Mouse (Mus musculus): ENCODE measurements around the gene Syt16.
A peak's percentile ranks its signal among the peaks of the same experiment; 100 is the strongest.

Syt16 gene

GRCm38 (mm10) chr12:74230808-74231207 lies 233.3 kb downstream of the Syt16 start:
- no peak for DNase-seq

DNA sequence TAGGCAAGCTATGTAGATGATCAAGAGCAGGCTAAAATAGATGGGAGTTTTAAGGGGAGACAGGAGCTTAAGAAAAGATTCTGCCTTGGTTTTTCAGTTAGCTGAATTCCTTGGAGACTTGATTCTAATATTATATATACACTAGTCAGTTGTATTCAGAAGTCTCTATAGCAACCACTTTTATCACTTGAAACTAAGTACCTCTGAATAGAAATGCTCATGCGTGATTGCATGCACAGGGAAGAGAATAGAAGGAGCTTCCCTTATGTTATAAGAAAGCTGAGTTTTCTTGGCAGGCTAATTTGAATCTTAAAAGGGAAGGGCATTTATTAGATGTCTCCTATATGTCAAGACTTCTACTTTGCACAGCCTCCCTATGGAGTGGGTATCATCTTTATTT lies 235.4 kb downstream of the Syt16 start:
- DNase-seq, result no peak

DNA sequence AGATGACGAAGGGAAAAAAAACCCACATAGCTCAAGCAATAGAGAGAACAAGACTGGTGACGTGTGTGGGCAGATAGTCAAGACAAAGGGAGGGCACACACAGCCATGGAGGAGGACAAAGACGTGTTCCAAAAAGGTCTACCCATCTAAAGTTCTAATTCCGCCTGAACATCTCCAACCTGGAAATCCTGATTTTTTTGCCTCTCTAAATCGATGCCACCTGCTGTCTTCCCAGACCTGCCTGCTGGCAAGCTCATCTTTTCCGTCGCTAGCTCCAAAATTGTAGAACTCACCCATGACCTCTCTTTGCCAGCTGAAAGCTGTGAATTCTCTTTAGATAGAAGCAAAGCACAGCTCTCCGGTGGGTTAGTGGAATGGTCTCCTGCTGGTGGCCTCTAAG lies 238.7 kb downstream of the Syt16 start:
- peak; percentile 45 to 58 for DNase-seq

GRCm38 (mm10) chr12:74238056-74238455 lies 240.6 kb downstream of the Syt16 start:
- DNase-seq, result peak; percentile 80 to 86

DNA sequence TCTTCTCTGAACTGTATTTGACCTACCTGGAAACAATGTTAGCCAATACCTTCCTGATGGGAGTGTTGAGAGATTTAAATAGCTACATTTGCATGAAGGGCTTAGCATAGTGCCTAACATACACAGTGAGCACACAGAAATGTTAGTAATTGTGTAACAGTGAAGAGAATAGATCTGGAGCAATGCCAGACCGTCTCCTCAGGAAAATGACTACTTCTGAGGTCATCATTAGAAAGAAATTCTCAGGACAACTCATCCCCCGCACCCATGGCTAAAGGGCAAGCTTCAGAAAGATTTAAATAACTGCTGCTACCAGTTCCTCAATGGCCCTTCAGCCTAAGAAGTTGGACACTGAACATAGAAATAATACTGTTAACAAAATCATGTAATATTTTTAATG lies 241.3 kb downstream of the Syt16 start:
- peak in 1 of 2 experiments; percentile 36 for DNase-seq

GRCm38 (mm10) chr12:74264846-74265245 lies 267.4 kb downstream of the Syt16 start:
- DNase-seq, result peak in 1 of 2 experiments; percentile 13

DNA sequence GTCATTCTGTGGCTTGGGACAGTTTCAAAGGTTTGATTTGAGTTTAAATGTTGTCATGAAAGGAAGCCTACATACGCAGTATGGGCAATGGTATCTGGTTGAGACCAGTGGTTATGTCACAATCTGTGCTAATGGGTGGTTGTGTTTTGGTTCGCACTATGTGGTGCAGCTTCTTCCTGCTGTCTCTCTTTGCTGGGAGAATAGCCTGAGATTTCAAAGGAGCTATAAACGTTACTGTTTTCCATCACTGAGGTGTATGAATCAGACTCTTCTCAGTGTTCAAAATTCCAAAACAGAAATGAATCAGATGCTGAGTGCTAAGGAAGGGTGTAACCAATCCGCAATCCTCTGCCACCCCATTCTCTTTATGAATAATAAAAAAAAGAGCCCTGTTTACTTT lies 269.6 kb downstream of the Syt16 start:
- no peak for DNase-seq

DNA sequence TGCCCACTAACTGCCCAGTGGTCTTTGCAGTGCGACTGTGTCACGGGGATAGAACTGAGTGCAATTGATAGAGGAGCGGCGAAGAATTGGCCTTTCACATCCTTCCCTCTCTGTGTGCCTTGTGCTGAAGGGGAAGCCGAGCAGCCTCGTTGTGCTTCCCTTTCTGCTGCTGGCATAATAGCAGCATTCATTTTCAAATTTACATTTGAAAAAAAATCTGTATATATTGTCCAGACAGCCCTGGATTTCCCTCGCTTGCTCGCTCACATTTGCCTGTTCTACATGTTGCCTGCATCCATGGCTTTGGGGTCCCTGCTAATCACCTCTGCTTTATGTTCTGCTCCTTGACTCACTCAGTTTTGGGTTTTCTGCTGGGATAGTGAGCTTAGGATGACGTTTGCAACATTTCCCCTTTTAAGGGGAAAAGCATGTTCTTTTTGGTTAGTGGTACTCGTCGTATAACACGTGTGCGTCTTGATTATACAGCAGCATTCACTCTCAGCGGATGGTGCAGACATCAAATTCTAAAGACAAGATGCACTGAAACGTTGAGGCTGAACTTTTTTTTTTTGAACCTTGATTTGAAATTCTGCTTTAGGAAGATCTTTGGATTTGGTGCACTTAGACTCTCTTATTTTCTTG lies 271.3 kb downstream of the Syt16 start:
- DNase-seq, result no peak

GRCm38 (mm10) chr12:74272545-74272944 lies 275.1 kb downstream of the Syt16 start:
- no peak for DNase-seq

- DNase-seq, result no peak
Measured at GRCm38 (mm10) chr12:74277265-74277664, 279.8 kb downstream of the Syt16 start.

- no peak for DNase-seq
Measured at GRCm38 (mm10) chr12:74281403-74281802, 283.9 kb downstream of the Syt16 start.

GRCm38 (mm10) chr12:74282846-74283245 lies 285.4 kb downstream of the Syt16 start:
- no peak for DNase-seq

DNA sequence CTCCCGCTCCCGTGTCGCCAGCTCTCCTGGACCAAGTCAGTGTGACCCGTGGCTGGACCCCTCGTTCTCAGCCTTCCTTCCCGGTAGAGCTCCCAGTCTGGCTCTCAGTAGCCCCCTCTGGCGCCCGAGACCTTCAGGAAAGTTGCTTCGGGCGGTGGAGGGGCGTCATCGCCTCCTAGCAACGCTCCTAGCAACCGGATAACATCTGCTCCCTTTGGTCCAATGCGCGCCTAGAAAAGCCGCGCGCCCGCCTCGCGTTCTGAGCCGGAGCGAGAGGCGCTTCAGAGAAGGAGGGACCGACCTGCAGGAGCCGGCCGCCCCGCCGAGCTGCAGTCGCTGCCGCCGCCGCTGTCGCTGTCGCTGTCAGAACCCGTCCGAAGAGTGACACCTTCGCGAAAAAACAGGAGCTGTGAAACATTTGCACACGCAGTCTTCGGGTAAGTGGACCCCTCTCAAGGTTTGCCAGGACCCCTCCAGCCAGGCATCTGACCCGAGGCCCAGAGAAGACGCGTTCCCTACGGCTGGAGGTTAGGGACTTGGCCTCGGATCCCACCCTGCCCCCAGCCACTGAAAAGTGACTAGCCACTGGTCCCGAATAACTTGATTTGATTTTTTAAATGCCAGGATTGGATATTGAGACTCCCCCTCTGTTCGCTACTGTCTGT lies 286.7 kb downstream of the Syt16 start:
- peak; percentile 96 to 97 for DNase-seq

DNA sequence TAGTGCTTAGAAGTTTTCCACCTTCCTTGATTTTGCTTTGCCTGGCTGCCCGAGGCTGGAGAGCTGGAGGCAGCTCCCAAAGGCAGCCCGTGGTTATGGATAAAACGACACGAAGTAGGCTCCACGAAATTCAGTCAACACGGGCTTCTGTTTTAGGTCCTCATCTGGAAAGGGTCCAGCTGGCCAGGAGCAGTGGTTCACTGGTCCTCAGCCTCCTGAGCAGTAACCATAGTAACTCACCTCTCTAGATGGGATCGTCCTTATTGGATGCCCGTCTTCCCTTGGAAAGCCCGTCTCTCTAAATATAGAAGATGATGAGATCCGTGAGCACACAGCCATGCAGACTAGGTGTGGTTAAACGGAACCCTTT lies 287.2 kb downstream of the Syt16 start:
- peak; percentile 88 to 89 for DNase-seq

DNA sequence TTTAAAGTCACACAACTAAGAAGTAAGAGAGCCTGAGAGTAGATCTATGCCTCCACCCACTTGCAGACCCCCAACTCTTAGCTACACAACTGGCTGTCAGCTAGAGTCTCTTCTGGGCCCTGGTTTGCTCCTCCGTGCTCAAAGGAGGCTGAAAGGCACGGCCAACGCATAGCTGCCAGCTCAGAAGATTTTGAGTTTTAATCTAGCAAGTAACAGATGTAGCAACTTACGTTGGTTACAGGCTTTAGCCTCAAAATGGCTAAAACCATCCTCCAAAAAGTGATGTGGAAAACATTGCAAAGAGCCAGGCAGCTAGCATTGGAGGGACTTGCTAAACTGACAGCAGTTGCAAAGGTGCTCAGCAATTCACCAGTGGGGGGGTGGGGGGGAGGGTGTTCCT lies 293.5 kb downstream of the Syt16 start:
- DNase-seq, result no peak

- DNase-seq, result peak; percentile 69 to 79
Measured at GRCm38 (mm10) chr12:74293624-74294023, 296.2 kb downstream of the Syt16 start.

DNA sequence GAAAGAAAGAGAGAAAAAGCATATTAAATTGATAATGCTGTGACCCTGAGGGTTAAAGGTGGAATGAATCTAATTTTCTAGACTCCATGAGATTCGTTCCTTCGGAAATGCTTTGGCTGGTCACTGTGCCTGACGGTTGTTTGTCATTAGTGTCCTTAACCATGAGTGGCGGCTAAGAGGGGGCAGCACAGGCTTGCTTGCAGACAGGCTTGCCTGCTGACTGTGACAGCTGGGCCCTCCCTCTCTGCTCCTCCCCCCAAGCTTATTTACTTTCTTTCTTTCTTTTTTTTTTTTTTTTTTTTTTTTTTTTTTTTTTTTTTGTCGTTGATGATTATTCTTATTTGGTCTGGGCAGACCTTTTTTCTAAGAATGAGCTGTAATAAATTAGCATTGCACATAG lies 298.9 kb downstream of the Syt16 start:
- peak in 1 of 2 experiments; percentile 13 for DNase-seq

DNA sequence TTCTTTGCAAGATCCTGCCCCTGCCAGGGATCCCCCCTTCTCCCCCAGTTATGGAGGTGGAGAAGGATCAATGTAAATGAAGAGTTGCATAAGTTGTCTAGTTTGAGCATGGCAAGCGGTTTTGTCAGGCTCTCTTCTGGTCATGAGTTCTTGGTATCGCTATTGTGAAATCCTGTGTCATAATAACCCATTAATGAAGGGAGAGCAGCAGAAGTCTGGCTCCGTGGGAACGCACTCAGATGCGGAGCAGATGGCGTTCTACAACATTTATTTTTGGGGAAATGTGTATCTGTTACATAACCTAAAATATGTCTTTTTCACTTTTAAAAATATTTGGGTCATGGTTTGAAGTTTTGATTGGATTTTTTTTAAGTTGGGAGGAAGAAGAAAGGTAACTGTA lies 304.1 kb downstream of the Syt16 start:
- DNase-seq, result no peak

DNA sequence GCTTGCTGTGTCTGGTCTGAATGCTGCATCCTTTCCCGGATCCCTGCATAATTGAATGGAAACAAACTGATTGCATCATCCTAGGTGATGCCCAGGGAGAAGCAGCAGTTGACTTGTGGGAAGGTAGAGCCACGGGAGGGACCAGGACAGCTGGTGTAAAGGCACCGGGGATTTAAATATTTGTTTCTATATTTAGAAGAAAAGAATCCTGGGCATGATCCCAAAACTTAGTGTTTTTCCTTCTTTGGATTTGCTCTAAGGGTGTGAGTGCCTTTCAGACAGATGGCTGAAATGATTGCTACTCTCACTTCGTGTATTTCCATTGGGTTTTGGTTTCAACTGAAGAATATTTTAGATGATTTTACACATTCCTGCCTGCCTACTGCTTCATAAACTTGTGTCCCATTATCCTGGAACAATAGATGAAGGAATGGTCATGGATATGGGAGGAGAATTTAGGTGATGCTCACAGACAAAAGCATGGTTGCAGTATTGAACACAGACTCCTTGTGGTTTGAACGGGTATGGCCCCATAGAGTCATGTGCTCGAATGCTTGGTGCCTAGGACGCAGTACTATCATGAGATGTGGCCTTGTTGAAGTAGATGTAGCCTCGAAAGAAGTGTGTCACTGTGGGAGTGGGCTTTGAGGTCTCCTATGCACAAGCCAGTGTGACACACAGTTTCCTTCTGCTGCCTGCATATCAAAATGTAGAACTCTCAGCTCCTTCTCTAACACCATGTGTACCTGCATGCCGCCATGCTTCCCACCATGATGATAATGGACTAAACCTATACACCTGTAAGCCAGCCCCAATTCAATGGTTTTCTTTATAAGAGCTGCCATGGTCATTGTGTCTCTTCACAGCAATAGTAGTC lies 306.2 kb downstream of the Syt16 start:
- peak in 1 of 2 experiments; percentile 35 for DNase-seq

DNA sequence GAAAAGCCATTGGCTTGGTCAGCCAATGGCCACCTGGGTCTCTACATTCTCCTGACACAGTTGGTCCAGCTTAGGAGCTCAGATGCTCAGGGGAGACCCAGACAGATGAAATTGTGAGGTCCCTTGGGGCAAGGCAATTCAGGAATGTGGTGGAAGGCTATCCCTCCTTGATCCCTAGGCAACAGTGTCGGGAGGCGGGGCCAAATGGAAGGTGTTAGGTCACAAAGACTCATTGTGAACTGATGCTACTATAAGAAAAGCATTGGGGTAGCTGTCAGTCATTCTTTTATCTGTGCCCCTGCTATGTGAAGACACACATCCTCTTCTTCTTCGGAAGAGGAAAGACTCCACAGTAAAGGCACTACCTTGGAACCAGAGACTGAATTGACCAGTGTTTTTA lies 315.1 kb downstream of the Syt16 start:
- no peak for DNase-seq

- DNase-seq, result peak; percentile 27 to 33
Measured at GRCm38 (mm10) chr12:74315221-74315620, 317.8 kb downstream of the Syt16 start.

- DNase-seq, result peak; percentile 50 to 63
Measured at GRCm38 (mm10) chr12:74316344-74316973, 319.0 kb downstream of the Syt16 start, which contains the start of gene Gm11042. Gene Gm11042, minus strand, starts transcription at chr12:74316394.

All from cerebellum, postnatal 10 days (tissue).